Mouse (Mus musculus): ENCODE results near the gene Mb. TPM values are rescaled to one million over a fixed set of nuclear protein-coding genes. Genes with fewer than 3 reads are reported as not detected.

Mb gene
- total RNA-seq, 1 experiment: not detected

GRCm38 (mm10) chr15:77053021-77053420, 2.6 kb upstream of the Mb start:
- no peak overlapping the region for H3K27ac ChIP-seq (ENCODE audit: insufficient read depth, low read depth, low read length, poor library complexity, severe bottlenecking)
- in situ Hi-C loops (cut with MboI; ENCODE audit: low sequenced_read_pairs in 2 of 2, unreplicated experiment in 2 of 2): no loop called here

GRCm38 (mm10) chr15:77052176-77052575, 1.7 kb upstream of the Mb start:
- Histone ChIP-seq H3K9ac (ENCODE audit: insufficient read depth, low read depth, low read length, poor library complexity, severe bottlenecking) (no peak overlapping the region), H3K9me3 (ENCODE audit: control insufficient read depth, insufficient read depth, low read depth, low read length) (no peaks in the 10 kb centered on the region), H3K36me3 (ENCODE audit: control insufficient read depth, insufficient read depth, low read length, poor library complexity, severe bottlenecking) (no peaks in the 10 kb centered on the region), H3K4me3 (ENCODE audit: insufficient read depth in 1 of 2, low read depth in 1 of 2, low read length in 2 of 2, poor library complexity in 1 of 2, severe bottlenecking in 1 of 2) (no peak overlapping the region), H3K27ac (ENCODE audit: insufficient read depth, low read depth, low read length, poor library complexity, severe bottlenecking) (no peak overlapping the region), H3K4me1 (ENCODE audit: control insufficient read depth in 2 of 2, insufficient read depth in 2 of 2, low read length in 2 of 2, poor library complexity in 1 of 2) (peaks cover 8 to 31% of the 10 kb centered on the region in 2 experiments)
- in situ Hi-C loops (cut with MboI; ENCODE audit: low sequenced_read_pairs in 2 of 2, unreplicated experiment in 2 of 2): no loop called here
- DNase-seq (ENCODE audit: low read depth, low spot score): no peak
- TF ChIP-seq ZC3H11A (IDR thresholded peaks at IDR 0.05; ENCODE audit: borderline replicate concordance, low read depth, low read length) (no peak), ZNF384 (IDR thresholded peaks at IDR 0.05; ENCODE audit: low read depth, low read length) (no peak), CHD2 (IDR thresholded peaks at IDR 0.05; ENCODE audit: low read depth, low read length) (no peak), MAFK (IDR thresholded peaks at IDR 0.05; ENCODE audit: insufficient read depth, low read depth, low read length) (no peak), HCFC1 (IDR thresholded peaks at IDR 0.05; ENCODE audit: borderline replicate concordance, insufficient read depth, low read length) (no peak)

More at GRCm38 (mm10) chr15:77053021-77053420, 2.6 kb upstream of the Mb start:
- H3K36me3 ChIP-seq (ENCODE audit: control insufficient read depth, insufficient read depth, low read length, poor library complexity, severe bottlenecking): no peaks in the 10 kb centered on the region
- H3K9ac ChIP-seq (ENCODE audit: insufficient read depth, low read depth, low read length, poor library complexity, severe bottlenecking): no peak overlapping the region
- DNase-seq (ENCODE audit: low read depth, low spot score): no peak
- no peaks in the 10 kb centered on the region for H3K9me3 ChIP-seq (ENCODE audit: control insufficient read depth, insufficient read depth, low read depth, low read length)
- peaks cover 8 to 33% of the 10 kb centered on the region in 2 experiments for H3K4me1 ChIP-seq (ENCODE audit: control insufficient read depth in 2 of 2, insufficient read depth in 2 of 2, low read length in 2 of 2, poor library complexity in 1 of 2)
- no peak overlapping the region for H3K4me3 ChIP-seq (ENCODE audit: insufficient read depth in 1 of 2, low read depth in 1 of 2, low read length in 2 of 2, poor library complexity in 1 of 2, severe bottlenecking in 1 of 2)
- TF ChIP-seq ZNF384 (IDR thresholded peaks at IDR 0.05; ENCODE audit: low read depth, low read length) (no peak), MAFK (IDR thresholded peaks at IDR 0.05; ENCODE audit: insufficient read depth, low read depth, low read length) (no peak), HCFC1 (IDR thresholded peaks at IDR 0.05; ENCODE audit: borderline replicate concordance, insufficient read depth, low read length) (no peak), CHD2 (IDR thresholded peaks at IDR 0.05; ENCODE audit: low read depth, low read length) (no peak), ZC3H11A (IDR thresholded peaks at IDR 0.05; ENCODE audit: borderline replicate concordance, low read depth, low read length) (no peak)

- Histone ChIP-seq H3K4me1 (ENCODE audit: control insufficient read depth in 2 of 2, insufficient read depth in 2 of 2, low read length in 2 of 2, poor library complexity in 1 of 2) (peaks cover under 1 to 4% of the 10 kb centered on the region in 2 experiments; a peak in 2 of 4 replicates), H3K36me3 (ENCODE audit: control insufficient read depth, insufficient read depth, low read length, poor library complexity, severe bottlenecking) (no peaks in the 10 kb centered on the region), H3K4me3 (ENCODE audit: insufficient read depth in 1 of 2, low read depth in 1 of 2, low read length in 2 of 2, poor library complexity in 1 of 2, severe bottlenecking in 1 of 2) (no peak overlapping the region), H3K27ac (ENCODE audit: insufficient read depth, low read depth, low read length, poor library complexity, severe bottlenecking) (no peak overlapping the region), H3K9me3 (ENCODE audit: control insufficient read depth, insufficient read depth, low read depth, low read length) (no peaks in the 10 kb centered on the region), H3K9ac (ENCODE audit: insufficient read depth, low read depth, low read length, poor library complexity, severe bottlenecking) (no peak overlapping the region)
- TF ChIP-seq CHD2 (IDR thresholded peaks at IDR 0.05; ENCODE audit: low read depth, low read length): no peak
- in situ Hi-C loops (cut with MboI; ENCODE audit: low sequenced_read_pairs in 2 of 2, unreplicated experiment in 2 of 2): no loop called here
- no peak for DNase-seq (ENCODE audit: low read depth, low spot score)
These were observed 4.9 kb downstream of the Mb start for GRCm38 (mm10) chr15:77045609-77046008.

GRCm38 (mm10) chr15:77044597-77045320, 5.7 kb downstream of the Mb start, which contains the start of gene Apol6:
TSS of gene Apol6 (plus strand) at chr15:77044729.
- in situ Hi-C loops (cut with MboI; ENCODE audit: low sequenced_read_pairs in 2 of 2, unreplicated experiment in 2 of 2): no loop called here
- DNase-seq (ENCODE audit: low read depth, low spot score): no peak
- peaks cover 0 to 5% of the 10 kb centered on the region in 2 experiments; a peak in 1 of 4 replicates for H3K4me1 ChIP-seq (ENCODE audit: control insufficient read depth in 2 of 2, insufficient read depth in 2 of 2, low read length in 2 of 2, poor library complexity in 1 of 2)
- H3K9me3 ChIP-seq (ENCODE audit: control insufficient read depth, insufficient read depth, low read depth, low read length): no peaks in the 10 kb centered on the region
- no peaks in the 10 kb centered on the region for H3K36me3 ChIP-seq (ENCODE audit: control insufficient read depth, insufficient read depth, low read length, poor library complexity, severe bottlenecking)
- TF ChIP-seq MAFK (IDR thresholded peaks at IDR 0.05; ENCODE audit: insufficient read depth, low read depth, low read length) (no peak), ZC3H11A (IDR thresholded peaks at IDR 0.05; ENCODE audit: borderline replicate concordance, low read depth, low read length) (no peak), ZNF384 (IDR thresholded peaks at IDR 0.05; ENCODE audit: low read depth, low read length) (no peak), CHD2 (IDR thresholded peaks at IDR 0.05; ENCODE audit: low read depth, low read length) (no peak), HCFC1 (IDR thresholded peaks at IDR 0.05; ENCODE audit: borderline replicate concordance, insufficient read depth, low read length) (no peak)
- no peak within 1 kb of the TSS for H3K4me3 ChIP-seq (ENCODE audit: insufficient read depth in 1 of 2, low read depth in 1 of 2, low read length in 2 of 2, poor library complexity in 1 of 2, severe bottlenecking in 1 of 2)
- no peak within 1 kb of the TSS for H3K27ac ChIP-seq (ENCODE audit: insufficient read depth, low read depth, low read length, poor library complexity, severe bottlenecking)
- no peak within 1 kb of the TSS for H3K9ac ChIP-seq (ENCODE audit: insufficient read depth, low read depth, low read length, poor library complexity, severe bottlenecking)

Data from ES-E14 (cell line).